Mouse (Mus musculus): Measurements from ENCODE around the gene Pla2g4e. TPM values are rescaled to one million over a fixed set of nuclear protein-coding genes. Genes with fewer than 3 reads are reported as not detected.

The Pla2g4e gene
- total and polyA plus RNA-seq, 3 experiments, result not detected

- no peak for DNase-seq (ENCODE audit: low read depth, low spot score)
- H3K4me1 ChIP-seq (ENCODE audit: control insufficient read depth in 1 of 2, insufficient read depth in 2 of 2, low read length in 2 of 2), result no peaks in the 10 kb centered on the region
- no peaks in the 10 kb centered on the region for H3K79me2 ChIP-seq (ENCODE audit: control insufficient read depth, insufficient read depth, low read length, poor library complexity)
- TF ChIP-seq TCF12 (IDR thresholded peaks at IDR 0.05; ENCODE audit: low read depth, low read length) (no peak), KAT2A (conservative IDR thresholded peaks at IDR 0.05; ENCODE audit: low read depth, low read length) (no peak)
- no peak overlapping the region for H3K4me3 ChIP-seq (ENCODE audit: control insufficient read depth in 1 of 2, insufficient read depth in 1 of 2, low read depth in 2 of 2, low read length in 2 of 2)
- no peak overlapping the region for H3K27ac ChIP-seq (ENCODE audit: control insufficient read depth, low read depth, low read length)
- H3K27me3 ChIP-seq (ENCODE audit: control insufficient read depth in 1 of 2, insufficient read depth in 2 of 2, low read length in 2 of 2), result peaks cover 3 to 4% of the 10 kb centered on the region in 2 experiments; a peak in 3 of 4 replicates
- no peaks in the 10 kb centered on the region for H3K36me3 ChIP-seq (ENCODE audit: control insufficient read depth in 1 of 2, insufficient read depth in 2 of 2, low read length in 2 of 2)
- no peak overlapping the region for H3K9ac ChIP-seq (ENCODE audit: control insufficient read depth, low read depth, low read length, poor library complexity, severe bottlenecking)
- H3K9me3 ChIP-seq (replicated peaks; ENCODE audit: insufficient read depth, low read length), result no peaks in the 10 kb centered on the region
Observed at GRCm38 (mm10) chr2:120261346-120261745, 16.2 kb upstream of the Pla2g4e start.

GRCm38 (mm10) chr2:120256259-120256658 lies 11.1 kb upstream of the Pla2g4e start:
- peaks cover 0 to 3% of the 10 kb centered on the region in 2 experiments; a peak in 3 of 4 replicates for H3K27me3 ChIP-seq (ENCODE audit: control insufficient read depth in 1 of 2, insufficient read depth in 2 of 2, low read length in 2 of 2)
- H3K9me3 ChIP-seq (replicated peaks; ENCODE audit: insufficient read depth, low read length), result no peaks in the 10 kb centered on the region
- no peaks in the 10 kb centered on the region for H3K79me2 ChIP-seq (ENCODE audit: control insufficient read depth, insufficient read depth, low read length, poor library complexity)
- no peaks in the 10 kb centered on the region for H3K4me1 ChIP-seq (ENCODE audit: control insufficient read depth in 1 of 2, insufficient read depth in 2 of 2, low read length in 2 of 2)
- TF ChIP-seq ZMIZ1 (IDR thresholded peaks at IDR 0.05; ENCODE audit: low read depth, low read length), result no peak
- H3K9ac ChIP-seq (ENCODE audit: control insufficient read depth, low read depth, low read length, poor library complexity, severe bottlenecking), result no peak overlapping the region
- no peak overlapping the region for H3K27ac ChIP-seq (ENCODE audit: control insufficient read depth, low read depth, low read length)
- H3K36me3 ChIP-seq (ENCODE audit: control insufficient read depth in 1 of 2, insufficient read depth in 2 of 2, low read length in 2 of 2), result no peaks in the 10 kb centered on the region
- no peak overlapping the region for H3K4me3 ChIP-seq (ENCODE audit: control insufficient read depth in 1 of 2, insufficient read depth in 1 of 2, low read depth in 2 of 2, low read length in 2 of 2)
- no peak for DNase-seq (ENCODE audit: low read depth, low spot score)

- H3K27ac ChIP-seq (ENCODE audit: control insufficient read depth, low read depth, low read length), result no peak overlapping the region
- no peak overlapping the region for H3K4me3 ChIP-seq (ENCODE audit: control insufficient read depth in 1 of 2, insufficient read depth in 1 of 2, low read depth in 2 of 2, low read length in 2 of 2)
- H3K36me3 ChIP-seq (ENCODE audit: control insufficient read depth in 1 of 2, insufficient read depth in 2 of 2, low read length in 2 of 2), result no peaks in the 10 kb centered on the region
- H3K9me3 ChIP-seq (replicated peaks; ENCODE audit: insufficient read depth, low read length), result no peaks in the 10 kb centered on the region
- no peaks in the 10 kb centered on the region for H3K4me1 ChIP-seq (ENCODE audit: control insufficient read depth in 1 of 2, insufficient read depth in 2 of 2, low read length in 2 of 2)
- no peak for DNase-seq (ENCODE audit: low read depth, low spot score)
- TF ChIP-seq CHD1 (IDR thresholded peaks at IDR 0.05; ENCODE audit: low read depth, low read length) (no peak), MAX (IDR thresholded peaks at IDR 0.05; ENCODE audit: low read length) (no peak), JUND (IDR thresholded peaks at IDR 0.05; ENCODE audit: low read depth, low read length) (no peak), MAFK (IDR thresholded peaks at IDR 0.05; ENCODE audit: borderline replicate concordance, low read depth, low read length) (no peak), USF2 (IDR thresholded peaks at IDR 0.05; ENCODE audit: borderline replicate concordance in 1 of 2, insufficient read depth in 1 of 2, low read depth in 1 of 2, low read length in 2 of 2) (no peak), NRF1 (IDR thresholded peaks at IDR 0.05; ENCODE audit: insufficient read depth, low read depth, low read length, poor library complexity, severe bottlenecking) (no peak), ELF1 (IDR thresholded peaks at IDR 0.05; ENCODE audit: low read depth, low read length) (no peak), MAZ (IDR thresholded peaks at IDR 0.05; ENCODE audit: low read depth, low read length) (no peak), ETS1 (IDR thresholded peaks at IDR 0.05; ENCODE audit: low read depth, low read length) (no peak), KAT2A (conservative IDR thresholded peaks at IDR 0.05; ENCODE audit: low read depth, low read length) (no peak), NELFE (IDR thresholded peaks at IDR 0.05; ENCODE audit: low read depth, low read length) (no peak), GATA1 (IDR thresholded peaks at IDR 0.05; ENCODE audit: low read depth, low read length) (no peak), POLR2AphosphoS5 (IDR thresholded peaks at IDR 0.05; ENCODE audit: borderline replicate concordance, low read depth, low read length) (no peak)
- peaks cover 0 to 3% of the 10 kb centered on the region in 2 experiments for H3K27me3 ChIP-seq (ENCODE audit: control insufficient read depth in 1 of 2, insufficient read depth in 2 of 2, low read length in 2 of 2)
- no peaks in the 10 kb centered on the region for H3K79me2 ChIP-seq (ENCODE audit: control insufficient read depth, insufficient read depth, low read length, poor library complexity)
- H3K9ac ChIP-seq (ENCODE audit: control insufficient read depth, low read depth, low read length, poor library complexity, severe bottlenecking), result no peak overlapping the region
Observed at GRCm38 (mm10) chr2:120252644-120253043, 7.5 kb upstream of the Pla2g4e start.
